Mouse (Mus musculus) hindbrain, embryonic 10.5 days (tissue): Measurements from ENCODE around the gene Glb1. TPM values are rescaled to one million over a fixed set of nuclear protein-coding genes. Genes with fewer than 3 reads are reported as not detected.
"Not testable (repeated sequence)": the region's sequence is repeated elsewhere in the genome, so short reads cannot be mapped to it uniquely, and the experiment has no call there.

Experiments used
- DNase-seq: peaks from one replicate; pipeline ENCODE4 v3.0.0-alpha.2; 2017; ENCODE audit warnings: low spot score
- H3K27ac ChIP-seq: fragments of 300-500 bp; sonication (generic); 2 replicates; pipeline ENCODE4 v1.5.1; 2016; ENCODE audit warnings: mild to moderate bottlenecking, moderate library complexity
- H3K27me3 ChIP-seq: fragments of 300-500 bp; sonication (generic); 2 replicates; pipeline ENCODE4 v1.6.1; 2016; ENCODE audit warnings: mild to moderate bottlenecking; ENCODE audit not compliant: poor library complexity, insufficient read depth, severe bottlenecking
- H3K36me3 ChIP-seq: fragments of 300-500 bp; sonication (generic); 2 replicates; pipeline ENCODE4 v1.6.1; 2016; ENCODE audit warnings: mild to moderate bottlenecking, moderate library complexity
- H3K4me1 ChIP-seq: fragments of 300-500 bp; sonication (generic); replicated peaks from 2 replicates; pipeline ENCODE4 v1.6.1; 2016; ENCODE audit warnings: mild to moderate bottlenecking
- H3K4me3 ChIP-seq: fragments of 300-500 bp; sonication (generic); 2 replicates; pipeline ENCODE4 v1.5.1; 2016; ENCODE audit warnings: mild to moderate bottlenecking, moderate library complexity
- H3K9me3 ChIP-seq: fragments of 300-500 bp; sonication (generic); 2 replicates; pipeline ENCODE4 v1.6.1; 2016; ENCODE audit warnings: mild to moderate bottlenecking, moderate library complexity
- WGBS: fragments of 180-500 bp; shearing (Covaris S2); methylation state at CpG from one replicate; pipeline ENCODE4 v1.1.7; 2016; 5-methylcytosine and 5-hydroxymethylcytosine counted together
- polyA plus RNA-seq: library from polyadenylated mRNA; unstranded; fragments of >200 nt; fragmentation: Nextera tagmentation; extraction: Ambion mirVana; gene quantifications from 2 replicates; pipeline ENCODE4 v1.2.1, GENCODE M21; 2016

The Glb1 gene
- polyA plus RNA-seq, 1 experiment from 2014 or later: 23.1 TPM

DNA sequence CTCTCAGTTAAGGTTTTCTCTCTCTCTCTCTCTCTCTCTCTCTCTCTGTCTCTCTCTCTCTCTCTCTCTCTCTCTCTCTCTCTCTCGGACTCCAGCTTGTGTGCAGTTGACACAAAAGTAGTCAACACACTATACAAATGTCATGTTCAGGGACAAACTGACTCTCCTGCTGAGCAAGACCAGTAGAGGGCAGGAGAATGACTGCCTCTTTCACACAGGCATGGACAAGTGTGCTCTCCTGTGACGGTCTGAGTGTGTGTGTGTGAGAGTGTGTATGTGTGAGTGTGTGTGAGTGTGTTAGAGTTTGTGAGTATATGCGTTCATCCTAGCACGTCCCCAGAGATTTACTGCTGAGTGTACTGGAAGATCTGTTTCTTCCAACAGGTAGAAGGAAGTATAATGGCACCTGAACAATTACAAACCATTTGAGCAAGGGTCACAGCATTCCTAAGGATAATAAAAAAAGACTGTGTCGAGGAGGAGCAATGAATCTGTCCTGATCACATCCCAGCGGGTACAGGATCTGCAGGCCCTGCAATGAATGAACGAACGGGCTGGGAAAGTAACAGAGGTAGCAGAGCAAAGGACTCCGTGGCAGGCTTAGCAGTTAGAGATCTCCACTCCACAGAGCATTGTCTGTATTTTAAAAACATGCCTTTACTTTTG is 118.1 kb downstream of the Glb1 start:
- peaks cover 26% of the 10 kb centered on the region for H3K9me3 ChIP-seq
- peaks cover 67% of the 10 kb centered on the region for H3K36me3 ChIP-seq
- no peaks in the 10 kb centered on the region for H3K27me3 ChIP-seq
- no peak for DNase-seq
- WGBS: 77% methylated on average over 9 of the region's 9 CpGs
- no peak overlapping the region for H3K4me3 ChIP-seq
- peaks cover 28% of the 10 kb centered on the region; the same call in 1 of the 2 replicates for H3K4me1 ChIP-seq
- no peak overlapping the region for H3K27ac ChIP-seq

DNA sequence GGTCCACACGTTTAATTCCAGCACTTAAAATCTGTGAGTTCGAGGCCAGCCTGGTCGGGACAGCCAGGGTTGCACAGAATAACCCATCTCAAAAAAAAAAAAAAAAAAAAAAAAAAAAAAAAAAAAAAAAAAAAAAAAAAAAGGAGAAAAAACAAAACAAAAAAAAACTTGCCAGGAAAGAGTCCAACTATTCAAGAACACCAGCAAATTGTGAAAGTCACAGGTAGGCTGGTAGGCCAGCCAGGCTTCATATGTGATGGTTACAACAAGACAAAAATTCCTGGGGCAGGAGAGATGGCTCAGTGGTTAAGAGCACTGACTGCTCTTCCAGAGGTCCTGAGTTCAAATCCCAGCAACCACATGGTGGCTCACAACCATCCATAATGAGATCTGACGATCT is 119.7 kb downstream of the Glb1 start:
- DNase-seq, H3K4me3 ChIP-seq, H3K27me3 ChIP-seq, H3K27ac ChIP-seq: not testable (repeated sequence)
- 79% methylated on average over 4 of the region's 4 CpGs for WGBS
- Histone ChIP-seq H3K4me1 (peaks cover 42% of the 10 kb centered on the region), H3K36me3 (peaks cover 64% of the 10 kb centered on the region), H3K9me3 (peaks cover 14% of the 10 kb centered on the region)

DNA sequence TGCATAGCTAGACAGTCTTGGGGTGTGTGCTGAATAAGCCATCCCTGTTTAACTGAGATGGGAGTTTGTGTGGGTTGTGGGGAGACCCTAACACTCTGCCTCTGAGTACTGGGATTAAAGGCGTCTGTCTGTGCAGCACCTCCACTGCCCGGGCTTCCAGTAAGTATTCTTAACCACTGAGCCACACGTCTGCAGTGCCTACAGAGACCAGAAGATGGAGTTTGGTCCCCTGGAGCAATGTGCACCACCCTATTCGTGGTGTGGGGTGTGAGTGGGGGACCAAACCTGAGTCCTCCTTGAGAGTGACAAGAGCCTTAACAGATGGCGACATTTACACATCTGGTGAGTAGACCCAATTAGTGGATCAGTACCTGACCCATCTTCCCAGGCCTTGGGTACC is 121.2 kb downstream of the Glb1 start:
- Histone ChIP-seq H3K27me3 (no peaks in the 10 kb centered on the region), H3K4me3 (no peak overlapping the region), H3K4me1 (peaks cover 57% of the 10 kb centered on the region), H3K27ac (no peak overlapping the region), H3K9me3 (no peaks in the 10 kb centered on the region), H3K36me3 (peaks cover 48% of the 10 kb centered on the region)
- no peak for DNase-seq
- WGBS: 68% methylated on average over 5 of the region's 5 CpGs

DNA sequence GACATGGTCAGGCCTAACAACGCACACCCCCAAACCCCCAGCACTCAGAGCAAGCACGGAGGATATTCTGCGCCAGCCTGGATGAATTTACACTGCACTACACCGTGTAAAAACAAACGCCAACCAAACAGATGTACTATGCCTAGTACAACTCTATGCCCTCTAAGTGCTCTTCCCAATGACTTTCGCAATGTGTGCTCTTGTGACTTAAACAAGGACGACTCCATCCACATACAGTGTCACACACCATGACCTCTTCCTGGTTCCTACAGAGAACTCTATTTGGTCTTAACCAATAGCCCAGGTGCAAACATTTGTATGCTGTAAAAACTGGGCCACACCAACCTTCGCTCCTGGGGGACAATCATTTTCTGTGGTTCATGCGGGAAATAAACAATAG is 121.6 kb downstream of the Glb1 start:
- Histone ChIP-seq H3K4me1 (peaks cover 61% of the 10 kb centered on the region), H3K27ac (no peak overlapping the region), H3K36me3 (peaks cover 44% of the 10 kb centered on the region), H3K4me3 (no peak overlapping the region), H3K27me3 (no peaks in the 10 kb centered on the region), H3K9me3 (no peaks in the 10 kb centered on the region)
- no peak for DNase-seq
- WGBS: 90% methylated on average over 9 of the region's 9 CpGs

Other genes starting within 250 kb of the Glb1 start
- gene Bcl2a1c, start 70.9 kb upstream of the Glb1 start, polyA plus RNA-seq: not detected in 2 replicates
- 42.3 and 52.1 TPM in 2 replicates for gene Crtap, start 10.4 kb upstream of the Glb1 start, polyA plus RNA-seq
- 9.9 and 12.3 TPM in 2 replicates for gene Tmppe, start within 50 bp of the Glb1 start, polyA plus RNA-seq
- gene Ccr4, start 103.8 kb downstream of the Glb1 start, polyA plus RNA-seq: 0.07 TPM in 1 of 2 replicates, not detected in the other
- gene C130032M10Rik, start 114.6 kb downstream of the Glb1 start, polyA plus RNA-seq: 0.38 and 1.9 TPM in 2 replicates
- gene Trim71, start 163.3 kb downstream of the Glb1 start, polyA plus RNA-seq: 3.8 and 8.3 TPM in 2 replicates
- 67.4 and 68.7 TPM in 2 replicates for gene Cnot10, start 239.1 kb downstream of the Glb1 start, polyA plus RNA-seq